Mouse (Mus musculus): ENCODE measurements at regions not wholly inside any gene's neighbourhood (a gene's known extent, or its start where the extent isn't known, plus 50 kb on each side); places are given as distances from the start of the nearest gene placed in this dataset.

DNA sequence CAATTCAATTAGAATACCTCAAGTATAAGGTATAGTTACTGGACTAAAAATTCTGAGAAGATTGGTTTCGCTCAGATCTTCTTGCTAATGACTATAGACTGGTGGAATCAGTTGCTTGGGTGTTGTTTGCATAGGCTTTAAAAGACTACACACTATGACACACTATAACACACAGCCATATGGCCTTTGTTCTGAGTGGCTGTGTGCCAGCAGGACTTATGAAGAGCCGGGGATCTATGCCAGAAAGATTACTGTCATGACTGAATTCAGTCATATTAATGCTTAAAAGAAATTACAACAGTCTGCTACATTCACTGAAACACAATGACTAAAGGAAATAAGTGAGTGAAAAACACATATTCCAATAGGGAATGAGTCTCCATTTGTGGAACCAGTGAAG, 345.7 kb upstream of the Klf6 start:
- no peak overlapping the region for H3K27ac ChIP-seq
- H3K9ac ChIP-seq: no peak overlapping the region
- H3K9me3 ChIP-seq: no peaks in the 10 kb centered on the region
- no peak overlapping the region for H3K4me2 ChIP-seq
- no peak for ATAC-seq (ENCODE audit: insufficient number of reproducible peaks, low FRiP score, low TSS enrichment, low read depth)
- H3K27me3 ChIP-seq: no peaks in the 10 kb centered on the region
- no peaks in the 10 kb centered on the region for H3K36me3 ChIP-seq
- H3K4me1 ChIP-seq: no peaks in the 10 kb centered on the region
- WGBS: 58% methylated on average over 2 of the region's 2 CpGs
- no peak overlapping the region for H3K4me3 ChIP-seq

DNA sequence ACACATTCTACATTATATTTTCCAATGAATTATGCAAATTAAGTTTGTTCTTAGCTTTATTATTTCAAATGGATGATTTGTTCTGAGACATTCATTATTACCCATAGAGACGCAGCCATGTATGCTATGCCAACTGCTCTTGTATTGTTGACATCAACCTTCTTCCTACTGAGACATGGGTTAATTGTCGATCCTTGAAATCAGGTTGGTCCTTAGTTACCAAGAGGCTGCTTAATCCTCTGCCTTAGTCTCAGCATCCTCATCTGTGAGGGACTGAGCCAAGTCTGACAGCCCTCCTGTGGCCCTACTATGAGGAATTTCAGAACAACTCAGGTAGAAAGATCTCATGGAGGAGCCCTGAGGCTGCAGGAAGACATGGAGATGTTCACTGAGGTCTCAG, 345.2 kb upstream of the Klf6 start:
- WGBS: 99% methylated on average over 2 of the region's 2 CpGs
- Histone ChIP-seq H3K36me3 (no peaks in the 10 kb centered on the region), H3K4me2 (no peak overlapping the region), H3K4me3 (no peak overlapping the region), H3K4me1 (no peaks in the 10 kb centered on the region), H3K9ac (no peak overlapping the region), H3K27me3 (no peaks in the 10 kb centered on the region), H3K9me3 (no peaks in the 10 kb centered on the region), H3K27ac (no peak overlapping the region)
- no peak for ATAC-seq (ENCODE audit: insufficient number of reproducible peaks, low FRiP score, low TSS enrichment, low read depth)

DNA sequence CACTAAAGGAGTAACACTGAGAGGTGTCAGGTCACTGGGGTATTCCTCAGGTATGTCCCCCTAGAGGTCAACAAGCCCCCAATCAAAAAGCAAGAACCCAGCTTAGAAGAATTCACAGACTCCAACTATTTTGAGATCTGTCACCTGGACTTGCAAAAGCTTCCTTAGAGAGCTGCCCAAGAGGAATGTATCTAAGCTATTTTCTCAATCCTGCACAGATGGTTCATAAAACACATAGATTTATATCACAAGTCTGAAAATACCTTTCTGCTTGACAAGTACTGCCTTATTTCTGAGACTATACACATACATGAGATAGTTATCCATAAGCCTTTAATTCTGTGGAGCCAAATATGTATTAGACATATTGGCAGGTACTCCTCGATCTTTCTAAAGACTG, 342.1 kb upstream of the Klf6 start:
- no peaks in the 10 kb centered on the region for H3K4me1 ChIP-seq
- H3K36me3 ChIP-seq: no peaks in the 10 kb centered on the region
- H3K9ac ChIP-seq: no peak overlapping the region
- ATAC-seq (ENCODE audit: insufficient number of reproducible peaks, low FRiP score, low TSS enrichment, low read depth): no peak
- H3K27me3 ChIP-seq: no peaks in the 10 kb centered on the region
- no peak overlapping the region for H3K27ac ChIP-seq
- no peaks in the 10 kb centered on the region for H3K9me3 ChIP-seq
- WGBS: 83% methylated on average over 1 of the region's 1 CpGs
- no peak overlapping the region for H3K4me2 ChIP-seq
- H3K4me3 ChIP-seq: no peak overlapping the region

DNA sequence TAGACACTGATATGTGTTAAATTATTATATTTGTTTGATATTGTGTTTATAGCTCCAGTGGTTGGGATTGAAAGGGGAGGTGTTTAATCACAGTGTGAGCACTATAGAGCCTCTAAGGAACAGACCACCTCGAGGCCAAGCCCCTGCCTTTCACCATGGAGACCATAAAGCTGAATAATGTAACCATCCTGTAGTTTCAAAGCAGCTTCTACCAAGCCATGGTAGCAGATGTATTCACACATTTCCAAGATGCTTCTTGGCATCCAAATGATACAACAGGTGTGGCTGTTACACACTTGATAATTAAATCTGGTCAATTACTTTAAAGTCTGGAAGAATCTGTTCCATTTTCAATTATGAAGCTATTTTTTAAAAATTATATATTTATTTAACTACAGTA, 341.7 kb upstream of the Klf6 start:
- no peaks in the 10 kb centered on the region for H3K27me3 ChIP-seq
- ATAC-seq (ENCODE audit: insufficient number of reproducible peaks, low FRiP score, low TSS enrichment, low read depth): no peak
- H3K36me3 ChIP-seq: no peaks in the 10 kb centered on the region
- H3K4me2 ChIP-seq: no peak overlapping the region
- H3K9ac ChIP-seq: no peak overlapping the region
- no peaks in the 10 kb centered on the region for H3K4me1 ChIP-seq
- H3K9me3 ChIP-seq: no peaks in the 10 kb centered on the region
- H3K4me3 ChIP-seq: no peak overlapping the region
- WGBS: 43% methylated on average over 1 of the region's 1 CpGs
- no peak overlapping the region for H3K27ac ChIP-seq

DNA sequence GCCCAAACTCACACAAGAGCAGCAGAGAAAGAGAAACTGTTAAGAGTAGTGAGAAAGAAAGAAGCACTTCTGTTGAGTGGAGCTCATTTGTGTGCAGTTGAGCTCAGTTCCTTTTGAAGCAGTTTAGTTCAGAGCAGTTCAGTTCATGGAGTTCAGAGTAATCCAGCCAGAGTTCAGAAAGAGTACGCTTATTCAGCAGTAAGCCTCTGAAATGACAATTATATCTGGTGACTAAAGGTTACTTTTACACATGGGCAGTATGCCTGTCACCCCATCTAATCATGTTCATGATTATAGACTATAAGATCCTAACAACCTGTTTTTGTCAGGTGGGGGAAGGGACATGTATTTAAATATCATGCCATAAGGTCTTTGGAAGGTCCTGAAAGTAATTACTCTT, 333.9 kb upstream of the Klf6 start:
- Histone ChIP-seq H3K4me2 (no peak overlapping the region), H3K27ac (no peak overlapping the region), H3K4me3 (no peak overlapping the region), H3K9ac (no peak overlapping the region), H3K36me3 (no peaks in the 10 kb centered on the region), H3K27me3 (no peaks in the 10 kb centered on the region), H3K9me3 (no peaks in the 10 kb centered on the region), H3K4me1 (no peaks in the 10 kb centered on the region)
- WGBS: 94% methylated on average over 1 of the region's 1 CpGs
- ATAC-seq (ENCODE audit: insufficient number of reproducible peaks, low FRiP score, low TSS enrichment, low read depth): no peak

DNA sequence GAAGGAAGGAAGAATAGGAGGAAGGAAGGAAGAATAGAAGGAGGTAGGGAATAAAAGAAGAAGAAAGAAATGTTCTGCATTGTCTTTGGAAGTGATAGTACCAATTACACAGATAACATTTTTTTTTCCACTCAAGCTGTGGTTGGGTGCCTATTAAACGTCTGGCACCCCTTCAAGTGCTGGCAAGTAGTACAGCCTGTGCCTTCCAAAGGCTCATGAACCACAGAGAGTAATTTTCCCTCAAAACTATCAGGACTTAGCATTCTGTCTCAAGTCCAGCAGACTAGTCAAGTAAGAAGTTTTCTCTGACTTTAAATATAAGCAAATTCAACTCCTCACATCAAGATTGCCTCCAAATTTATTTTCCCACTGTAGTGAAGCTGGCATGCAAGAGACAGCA, 321.0 kb upstream of the Klf6 start:
- Histone ChIP-seq H3K27me3 (no peaks in the 10 kb centered on the region), H3K9me3 (no peaks in the 10 kb centered on the region), H3K4me2 (no peak overlapping the region), H3K36me3 (no peaks in the 10 kb centered on the region), H3K9ac (no peak overlapping the region), H3K4me3 (no peak overlapping the region), H3K27ac (no peak overlapping the region), H3K4me1 (no peaks in the 10 kb centered on the region)
- no peak for ATAC-seq (ENCODE audit: insufficient number of reproducible peaks, low FRiP score, low TSS enrichment, low read depth)
- WGBS: 43% methylated on average over 1 of the region's 1 CpGs

DNA sequence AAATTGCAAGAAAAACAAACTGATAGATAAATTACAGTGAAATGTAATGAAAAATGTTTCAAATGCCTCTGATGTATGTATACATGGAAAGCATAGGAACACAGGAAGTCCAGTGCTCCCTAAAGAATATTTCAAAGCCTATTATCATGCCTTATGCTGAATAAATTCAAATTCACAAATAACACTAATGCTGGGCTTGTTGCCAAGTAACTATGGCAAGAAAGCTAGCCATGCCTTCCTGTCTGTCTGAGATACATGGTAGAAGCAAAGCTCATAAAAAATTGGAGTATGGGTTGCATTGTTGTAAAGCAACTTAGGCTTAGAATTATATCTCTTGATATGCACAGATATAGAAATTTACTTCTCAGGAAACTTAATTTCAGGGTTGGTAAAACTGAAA, 315.8 kb upstream of the Klf6 start:
- no peaks in the 10 kb centered on the region for H3K4me1 ChIP-seq
- no peaks in the 10 kb centered on the region for H3K9me3 ChIP-seq
- H3K27me3 ChIP-seq: no peaks in the 10 kb centered on the region
- no peak overlapping the region for H3K9ac ChIP-seq
- no peak overlapping the region for H3K4me2 ChIP-seq
- no peak overlapping the region for H3K4me3 ChIP-seq
- no peak overlapping the region for H3K27ac ChIP-seq
- no peaks in the 10 kb centered on the region for H3K36me3 ChIP-seq
- no peak for ATAC-seq (ENCODE audit: insufficient number of reproducible peaks, low FRiP score, low TSS enrichment, low read depth)

DNA sequence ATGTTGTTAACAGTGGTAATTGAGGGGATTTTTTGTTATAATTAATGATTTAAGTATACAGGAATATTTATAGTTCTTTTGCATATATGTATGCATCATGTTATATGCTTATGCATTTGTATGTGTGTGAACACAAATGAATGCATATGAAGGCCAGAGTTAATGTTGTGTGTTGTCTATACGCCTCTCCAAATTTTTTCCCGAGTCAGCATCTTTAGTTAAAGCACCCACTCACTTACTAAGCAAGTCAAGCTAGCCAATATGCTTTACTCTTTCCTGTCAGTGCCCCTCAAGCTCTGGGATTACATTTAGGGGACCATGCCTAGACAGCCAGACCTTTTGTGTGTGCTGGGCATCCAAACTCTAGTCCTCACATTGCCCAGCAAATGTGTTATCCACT, 315.3 kb upstream of the Klf6 start:
- Histone ChIP-seq H3K4me2 (no peak overlapping the region), H3K36me3 (no peaks in the 10 kb centered on the region), H3K27ac (no peak overlapping the region), H3K9me3 (no peaks in the 10 kb centered on the region), H3K9ac (no peak overlapping the region), H3K4me1 (no peaks in the 10 kb centered on the region), H3K27me3 (no peaks in the 10 kb centered on the region), H3K4me3 (no peak overlapping the region)
- WGBS: 89% methylated on average over 2 of the region's 2 CpGs
- ATAC-seq (ENCODE audit: insufficient number of reproducible peaks, low FRiP score, low TSS enrichment, low read depth): no peak

DNA sequence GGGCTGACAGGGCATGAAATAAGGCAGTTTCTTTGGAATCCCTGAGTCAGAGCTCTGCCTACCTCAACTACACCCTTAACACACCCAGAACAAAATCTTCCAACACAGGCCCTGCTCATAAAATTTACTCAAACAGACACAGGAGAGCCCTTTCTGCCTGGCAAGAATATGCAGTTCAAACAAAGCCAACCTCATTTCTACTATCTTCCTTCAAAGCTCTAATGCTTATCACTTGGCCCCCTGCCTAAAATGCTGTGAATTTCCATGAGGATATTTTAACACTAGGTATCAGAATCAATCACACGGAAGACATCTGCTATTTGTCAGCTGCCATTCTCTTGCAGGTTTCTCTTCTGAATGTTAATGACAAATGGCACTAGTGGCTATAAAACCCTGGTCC, 314.3 kb upstream of the Klf6 start:
- H3K9ac ChIP-seq: no peak overlapping the region

DNA sequence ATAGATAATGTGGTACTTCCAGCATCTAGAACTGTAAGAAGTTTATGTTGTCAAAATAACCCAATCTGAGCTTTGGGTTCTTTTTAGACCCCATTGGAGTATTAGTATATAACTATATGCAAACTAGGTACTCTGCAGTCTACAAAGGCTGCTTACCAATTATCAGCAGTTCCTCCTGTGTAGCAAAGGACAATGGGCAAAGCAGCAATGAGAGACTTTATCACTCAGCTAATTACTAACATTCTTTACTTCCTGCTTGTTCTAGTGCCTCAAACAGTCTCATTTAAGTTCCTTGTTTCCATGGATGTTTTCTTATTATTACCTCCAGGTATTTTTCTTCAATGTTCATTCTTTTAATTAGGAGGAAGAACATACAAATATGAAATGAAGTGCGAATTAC, 312.5 kb upstream of the Klf6 start:
- H3K27me3 ChIP-seq: no peaks in the 10 kb centered on the region
- H3K27ac ChIP-seq: no peak overlapping the region
- no peaks in the 10 kb centered on the region for H3K4me1 ChIP-seq
- no peaks in the 10 kb centered on the region for H3K9me3 ChIP-seq
- no peaks in the 10 kb centered on the region for H3K36me3 ChIP-seq
- H3K9ac ChIP-seq: no peak overlapping the region
- no peak overlapping the region for H3K4me2 ChIP-seq
- H3K4me3 ChIP-seq: no peak overlapping the region
- WGBS: 71% methylated on average over 1 of the region's 1 CpGs
- ATAC-seq (ENCODE audit: insufficient number of reproducible peaks, low FRiP score, low TSS enrichment, low read depth): no peak

More for the DNA sequence above, 314.3 kb upstream of the Klf6 start:
- Histone ChIP-seq H3K4me2 (no peak overlapping the region), H3K4me3 (no peak overlapping the region), H3K27me3 (no peaks in the 10 kb centered on the region), H3K9me3 (no peaks in the 10 kb centered on the region), H3K36me3 (no peaks in the 10 kb centered on the region), H3K4me1 (no peaks in the 10 kb centered on the region), H3K27ac (no peak overlapping the region)
- ATAC-seq (ENCODE audit: insufficient number of reproducible peaks, low FRiP score, low TSS enrichment, low read depth): no peak
- WGBS: 42% methylated on average over 1 of the region's 1 CpGs

DNA sequence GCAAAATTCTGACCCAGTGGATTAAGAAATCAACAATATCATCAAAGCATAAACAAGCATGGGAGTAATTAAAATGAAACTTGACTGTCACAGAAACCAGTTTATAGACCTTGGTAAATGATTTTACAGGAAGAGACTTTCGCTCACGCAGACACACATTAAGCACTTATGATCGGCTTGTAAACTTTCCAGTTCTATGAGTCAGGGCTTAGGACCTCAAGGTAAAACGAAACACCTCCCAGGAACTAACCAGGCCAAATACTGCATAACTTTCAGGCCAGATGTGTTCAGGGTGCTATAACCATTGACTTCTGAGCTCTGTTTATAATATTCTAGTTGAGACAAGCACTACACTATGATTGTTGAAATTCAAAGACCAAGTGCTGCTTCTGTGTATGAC, 312.1 kb upstream of the Klf6 start:
- H3K27me3 ChIP-seq: no peaks in the 10 kb centered on the region
- H3K27ac ChIP-seq: no peak overlapping the region
- H3K4me3 ChIP-seq: no peak overlapping the region
- H3K9me3 ChIP-seq: no peaks in the 10 kb centered on the region
- ATAC-seq (ENCODE audit: insufficient number of reproducible peaks, low FRiP score, low TSS enrichment, low read depth): no peak
- no peak overlapping the region for H3K4me2 ChIP-seq
- no peak overlapping the region for H3K9ac ChIP-seq
- 33% methylated on average over 4 of the region's 4 CpGs for WGBS
- no peaks in the 10 kb centered on the region for H3K4me1 ChIP-seq
- H3K36me3 ChIP-seq: no peaks in the 10 kb centered on the region

DNA sequence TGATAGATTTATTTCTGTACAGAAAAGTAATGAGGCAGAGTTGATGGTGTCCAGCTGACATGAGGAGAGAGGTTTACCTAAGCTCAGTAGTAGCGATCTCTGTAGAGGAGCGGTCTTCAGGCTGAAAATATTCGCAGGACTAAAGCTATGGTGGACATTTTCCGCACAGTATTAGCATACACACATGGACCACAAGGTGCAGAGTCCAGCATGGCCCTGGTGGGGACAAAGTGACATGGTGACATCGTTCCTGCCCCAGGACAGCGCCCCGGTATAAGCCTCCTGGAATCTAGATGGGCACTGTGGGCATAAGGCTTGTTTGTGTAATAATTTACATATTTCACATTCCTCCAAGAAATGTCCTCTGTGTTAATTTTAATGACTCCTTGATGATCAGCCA, 311.5 kb upstream of the Klf6 start:
- Histone ChIP-seq H3K4me1 (no peaks in the 10 kb centered on the region), H3K9me3 (no peaks in the 10 kb centered on the region), H3K36me3 (no peaks in the 10 kb centered on the region), H3K9ac (no peak overlapping the region), H3K4me3 (no peak overlapping the region), H3K4me2 (no peak overlapping the region), H3K27ac (no peak overlapping the region), H3K27me3 (no peaks in the 10 kb centered on the region)
- WGBS: 91% methylated on average over 7 of the region's 7 CpGs
- ATAC-seq (ENCODE audit: insufficient number of reproducible peaks, low FRiP score, low TSS enrichment, low read depth): no peak

DNA sequence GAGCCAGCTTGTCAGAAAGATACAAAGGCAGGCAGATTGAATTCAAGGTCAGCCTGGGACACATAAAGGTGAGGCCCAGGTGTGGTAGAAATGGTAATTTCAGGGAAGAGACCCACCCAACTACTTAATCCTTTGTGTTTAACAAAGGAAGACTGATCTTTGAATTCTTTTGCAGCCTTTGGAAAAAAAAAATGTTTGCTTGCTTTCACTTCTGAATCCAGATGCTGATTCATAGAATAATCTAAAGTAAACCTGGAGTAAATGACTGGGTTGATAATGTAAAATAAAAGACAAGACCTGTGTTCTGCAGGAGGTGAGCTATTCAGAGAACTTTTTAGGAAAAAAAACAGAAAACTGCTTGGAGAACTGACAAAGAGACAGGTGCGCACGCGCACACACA, 310.9 kb upstream of the Klf6 start:
- 87% methylated on average over 3 of the region's 3 CpGs for WGBS
- Histone ChIP-seq H3K9ac (no peak overlapping the region), H3K9me3 (no peaks in the 10 kb centered on the region), H3K27me3 (no peaks in the 10 kb centered on the region), H3K4me3 (no peak overlapping the region), H3K4me1 (no peaks in the 10 kb centered on the region), H3K36me3 (no peaks in the 10 kb centered on the region), H3K27ac (no peak overlapping the region), H3K4me2 (no peak overlapping the region)
- no peak for ATAC-seq (ENCODE audit: insufficient number of reproducible peaks, low FRiP score, low TSS enrichment, low read depth)

Measured in limb, embryonic 15.5 days (tissue).